In genomic region chrX:73998911-73999869, GRCm38 (mm10) we compare ENCODE assay signal across 8 mouse cellular contexts. TPM values are rescaled to one million over a fixed set of nuclear protein-coding genes. Genes with fewer than 3 reads are reported as not detected.
DNase-seq lines count a peak whose midpoint lies in the region; ATAC-seq and TF ChIP-seq lines count a peak whose summit lies in the region.

No protein-coding gene starts in this region.

- H3K36me3 ChIP-seq in hindbrain, postnatal 0 days (ENCODE audit: insufficient read depth, low read length), result no peaks in the 10 kb centered on the region
- H3K36me3 ChIP-seq in limb, embryonic 10.5 days, result no peaks in the 10 kb centered on the region
- H3K36me3 ChIP-seq in midbrain, embryonic 14.5 days (ENCODE audit: control insufficient read depth, insufficient read depth, low read length), result no peaks in the 10 kb centered on the region

- no peaks in the 10 kb centered on the region for H3K27me3 ChIP-seq in hindbrain, postnatal 0 days (ENCODE audit: insufficient read depth, low read length)
- peaks cover 15% of the 10 kb centered on the region; the same call in 1 of the 2 replicates for H3K27me3 ChIP-seq in limb, embryonic 10.5 days (ENCODE audit: low read depth, poor library complexity, severe bottlenecking)
- no peaks in the 10 kb centered on the region for H3K27me3 ChIP-seq in midbrain, embryonic 14.5 days (ENCODE audit: control insufficient read depth, insufficient read depth, low read length)

- no peak overlapping the region for H3K9ac ChIP-seq in hindbrain, postnatal 0 days (replicated peaks; ENCODE audit: low read length)
- no peak overlapping the region for H3K9ac ChIP-seq in midbrain, embryonic 14.5 days (replicated peaks; ENCODE audit: low read length)

- peak overlapping the region; percentile 27 for H3K4me2 ChIP-seq in hindbrain, postnatal 0 days (ENCODE audit: low read depth, low read length)
- peak overlapping the region; percentile 36 for H3K4me2 ChIP-seq in midbrain, embryonic 14.5 days (ENCODE audit: low read length)

- H3K27ac ChIP-seq in gastrocnemius, adult 2 months, result peak overlapping the region; percentile 13; the same call in 1 of the 2 replicates
- peak overlapping the region; percentile 59; the same call in 1 of the 2 replicates for H3K27ac ChIP-seq in hindbrain, postnatal 0 days
- H3K27ac ChIP-seq in limb, embryonic 10.5 days, result 0 out of 2 replicates have a peak overlapping the region, but pooled peaks have one; percentile 19
- peak overlapping the region; percentile 75 for H3K27ac ChIP-seq in midbrain, embryonic 14.5 days (replicated peaks; ENCODE audit: low read depth, low read length)

- 28% methylated on average over 8 of the region's 8 CpGs for WGBS in hindbrain, postnatal 0 days
- WGBS in limb, embryonic 10.5 days, result 40% methylated on average over 8 of the region's 8 CpGs
- 22% methylated on average over 8 of the region's 8 CpGs for WGBS in midbrain, embryonic 14.5 days

- H3K9me3 ChIP-seq in hindbrain, postnatal 0 days (ENCODE audit: low read length), result no peaks in the 10 kb centered on the region
- no peaks in the 10 kb centered on the region for H3K9me3 ChIP-seq in limb, embryonic 10.5 days (replicated peaks)
- no peaks in the 10 kb centered on the region for H3K9me3 ChIP-seq in midbrain, embryonic 14.5 days (ENCODE audit: control insufficient read depth, low read length)

- intact Hi-C loops in gastrocnemius, adult 2 months (cut with DNase I), result no loop called here
- intact Hi-C loops in gastrocnemius, postnatal 14 days (cut with DNase I; ENCODE audit: low total_unique reads), result no loop called here

- peak; percentile 92 for ATAC-seq in hindbrain, postnatal 0 days
- peak; percentile 60; the same call in 1 of the 2 replicates for ATAC-seq in midbrain, embryonic 14.5 days (ENCODE audit: low FRiP score, low TSS enrichment)

- DNase-seq in gastrocnemius, adult 2 months, result peak; percentile 26
- DNase-seq in gastrocnemius, postnatal 14 days, result no peak
- peak; percentile 69 for DNase-seq in brain, embryonic 18.5 days (ENCODE audit: low read depth, low spot score)
- peak; percentile 41 for DNase-seq in forelimb bud, embryonic 11.5 days (ENCODE audit: low read depth, low spot score)
- peak; percentile 78 for DNase-seq in hindbrain, postnatal 0 days (ENCODE audit: low spot score)
- DNase-seq in limb, embryonic 10.5 days (ENCODE audit: low spot score), result peak; percentile 32
- peak; percentile 82 for DNase-seq in midbrain, embryonic 14.5 days
- no peak for DNase-seq in cerebellum, postnatal 36 days

- no peak overlapping the region for H3K4me3 ChIP-seq in gastrocnemius, adult 2 months
- H3K4me3 ChIP-seq in hindbrain, postnatal 0 days (ENCODE audit: low read length), result no peak overlapping the region
- no peak overlapping the region for H3K4me3 ChIP-seq in limb, embryonic 10.5 days
- 0 out of 2 replicates have a peak overlapping the region, but pooled peaks have one; percentile 0 for H3K4me3 ChIP-seq in midbrain, embryonic 14.5 days (replicated peaks; ENCODE audit: low read depth, low read length)

- H3K4me1 ChIP-seq in hindbrain, postnatal 0 days (ENCODE audit: insufficient read depth, low read length), result no peaks in the 10 kb centered on the region
- peaks cover 8% of the 10 kb centered on the region; the same call in 1 of the 2 replicates for H3K4me1 ChIP-seq in limb, embryonic 10.5 days
- H3K4me1 ChIP-seq in midbrain, embryonic 14.5 days (ENCODE audit: control insufficient read depth, insufficient read depth, low read length), result 0 out of 2 replicates have a peak, but pooled peaks cover 5% of the 10 kb centered on the region

- TF ChIP-seq CTCF in gastrocnemius, adult 2 months (IDR thresholded peaks at IDR 0.05), result no peak
- no peak for TF ChIP-seq CTCF in hindbrain, postnatal 0 days (IDR thresholded peaks at IDR 0.05; ENCODE audit: low read depth)

RNA-seq across cellular contexts. Expression of gene Irak1, which starts 24.5 kb away (rescaled TPM):
- total RNA-seq in gastrocnemius, adult 2 months (2021), result 10 to 100 TPM; 35.1 to 40.5 TPM
- 10 to 100 TPM; 40.3 to 41.2 TPM for total RNA-seq in gastrocnemius, postnatal 14 days (2021)
- 57.6 and 71.0 TPM in 2 replicates for total RNA-seq in hindbrain, postnatal 0 days (2014; rRNA removed)
- polyA plus RNA-seq in hindbrain, postnatal 0 days (2015; fragmentation: Nextera tagmentation; extraction: Ambion mirVana), result 38.7 and 39.2 TPM in 2 replicates
- 65.0 and 66.6 TPM in 2 replicates for polyA plus RNA-seq in limb, embryonic 10.5 days (2016; fragmentation: Nextera tagmentation; extraction: Ambion mirVana)
- polyA plus RNA-seq in midbrain, embryonic 14.5 days (2014; fragmentation: Nextera tagmentation; extraction: Ambion mirVana), result 24.5 and 28.6 TPM in 2 replicates

RNA-seq across cellular contexts. Expression of gene Hcfc1, which starts 33.0 kb away (rescaled TPM):
- total RNA-seq in gastrocnemius, adult 2 months (2021), result 10 to 100 TPM; 35.5 to 36.0 TPM
- total RNA-seq in gastrocnemius, postnatal 14 days (2021), result 10 to 100 TPM; 39.9 to 43.9 TPM
- 114 and 133 TPM in 2 replicates for total RNA-seq in hindbrain, postnatal 0 days (2014; rRNA removed)
- polyA plus RNA-seq in hindbrain, postnatal 0 days (2015; fragmentation: Nextera tagmentation; extraction: Ambion mirVana), result 27.3 and 34.9 TPM in 2 replicates
- polyA plus RNA-seq in limb, embryonic 10.5 days (2016; fragmentation: Nextera tagmentation; extraction: Ambion mirVana), result 87.7 and 88.4 TPM in 2 replicates
- 61.5 and 73.2 TPM in 2 replicates for polyA plus RNA-seq in midbrain, embryonic 14.5 days (2014; fragmentation: Nextera tagmentation; extraction: Ambion mirVana)

Comparison
In these comparisons a context has a peak if more than half of its experiments do, and no peak if none do; other contexts are left out.
1. DNase-seq: peak in gastrocnemius, adult 2 months (single experiment), brain, embryonic 18.5 days (single experiment), forelimb bud, embryonic 11.5 days (single experiment), hindbrain, postnatal 0 days (single experiment), limb, embryonic 10.5 days (single experiment) and midbrain, embryonic 14.5 days (single experiment); none in gastrocnemius, postnatal 14 days (single experiment) and cerebellum, postnatal 36 days (0 of 2).
2. H3K27ac ChIP-seq: peak in every context shown above with its lines; median percentile 75 in midbrain, embryonic 14.5 days; 59 in hindbrain, postnatal 0 days; 19 in limb, embryonic 10.5 days; 13 in gastrocnemius, adult 2 months.